Mouse (Mus musculus): ENCODE measurements around the gene Epn1. TPM values are rescaled to one million over a fixed set of nuclear protein-coding genes. Genes with fewer than 3 reads are reported as not detected.

The Epn1 gene
- polyA plus RNA-seq, 1 experiment from 2014 or later = 54.5 TPM

DNA sequence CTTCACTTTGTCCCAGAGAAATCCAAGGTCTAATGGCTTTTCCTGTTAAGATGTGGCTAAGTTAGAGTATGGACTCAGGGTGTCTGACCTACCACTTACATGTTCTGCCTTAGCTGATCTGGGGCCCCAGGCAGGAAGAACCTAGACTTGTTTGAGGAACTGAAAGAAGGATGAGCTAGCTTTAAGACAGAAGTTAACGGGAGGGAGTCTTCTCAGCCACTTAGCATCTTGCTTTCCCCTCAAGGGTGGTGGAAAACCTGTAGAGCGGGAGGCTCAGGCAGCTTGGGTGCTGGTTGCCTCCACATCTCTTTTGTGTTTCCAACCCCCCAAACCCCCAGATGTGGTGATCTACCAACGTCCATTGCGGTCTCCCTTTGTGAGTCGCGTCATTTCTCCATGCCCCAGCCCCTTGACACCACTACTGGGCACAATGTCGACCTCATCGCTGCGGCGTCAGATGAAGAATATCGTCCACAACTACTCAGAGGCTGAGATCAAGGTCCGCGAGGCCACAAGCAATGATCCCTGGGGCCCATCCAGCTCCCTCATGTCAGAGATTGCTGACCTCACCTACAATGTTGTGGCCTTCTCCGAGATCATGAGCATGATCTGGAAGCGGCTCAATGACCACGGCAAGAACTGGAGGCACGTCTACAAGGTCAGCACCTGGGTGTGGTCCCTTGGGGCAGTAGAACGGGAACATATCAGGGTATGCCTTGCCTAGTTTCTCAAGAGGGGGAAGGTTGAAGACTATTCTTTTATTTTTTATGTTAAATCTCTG lies 3.5 kb downstream of the Epn1 start:
- no peak for ATAC-seq (ENCODE audit: insufficient read depth, low FRiP score, low read depth)
- H3K9ac ChIP-seq = no peak overlapping the region
- H3K4me2 ChIP-seq = no peak overlapping the region
- H3K4me3 ChIP-seq (replicated peaks) = no peak overlapping the region
- no peaks in the 10 kb centered on the region for H3K27me3 ChIP-seq (replicated peaks)
- H3K36me3 ChIP-seq = peaks cover 23% of the 10 kb centered on the region
- 84% methylated on average over 18 of the region's 18 CpGs for WGBS
- H3K27ac ChIP-seq = 0 out of 2 replicates have a peak overlapping the region, but pooled peaks have one; percentile 21
- no peaks in the 10 kb centered on the region for H3K9me3 ChIP-seq
- peaks cover 12% of the 10 kb centered on the region for H3K4me1 ChIP-seq

DNA sequence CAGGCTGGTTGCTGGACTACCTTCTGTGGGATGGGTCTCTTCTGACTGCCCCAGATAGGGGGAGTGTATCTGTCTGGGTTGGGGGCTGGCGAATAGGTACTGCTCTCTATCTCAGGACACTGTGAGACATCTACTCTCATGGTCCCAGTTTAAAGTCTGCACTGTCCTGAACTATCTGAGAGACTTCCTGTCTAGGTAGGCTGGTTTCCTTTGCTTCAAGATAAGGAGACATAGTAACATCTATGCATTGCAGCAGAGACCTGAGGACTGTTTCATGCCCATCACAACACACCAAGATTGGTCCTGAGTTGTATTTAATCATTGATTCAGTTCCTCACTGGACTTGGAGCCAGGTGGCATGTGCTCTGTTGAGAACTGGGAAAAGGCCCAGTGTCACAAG lies 5.5 kb downstream of the Epn1 start:
- Histone ChIP-seq H3K36me3 (peaks cover 27% of the 10 kb centered on the region), H3K27me3 (replicated peaks) (no peaks in the 10 kb centered on the region), H3K27ac (no peak overlapping the region), H3K4me3 (replicated peaks) (no peak overlapping the region), H3K4me2 (no peak overlapping the region), H3K4me1 (peaks cover 12% of the 10 kb centered on the region), H3K9me3 (no peaks in the 10 kb centered on the region), H3K9ac (no peak overlapping the region)
- no peak for ATAC-seq (ENCODE audit: insufficient read depth, low FRiP score, low read depth)
- 100% methylated on average over 1 of the region's 1 CpGs for WGBS

DNA sequence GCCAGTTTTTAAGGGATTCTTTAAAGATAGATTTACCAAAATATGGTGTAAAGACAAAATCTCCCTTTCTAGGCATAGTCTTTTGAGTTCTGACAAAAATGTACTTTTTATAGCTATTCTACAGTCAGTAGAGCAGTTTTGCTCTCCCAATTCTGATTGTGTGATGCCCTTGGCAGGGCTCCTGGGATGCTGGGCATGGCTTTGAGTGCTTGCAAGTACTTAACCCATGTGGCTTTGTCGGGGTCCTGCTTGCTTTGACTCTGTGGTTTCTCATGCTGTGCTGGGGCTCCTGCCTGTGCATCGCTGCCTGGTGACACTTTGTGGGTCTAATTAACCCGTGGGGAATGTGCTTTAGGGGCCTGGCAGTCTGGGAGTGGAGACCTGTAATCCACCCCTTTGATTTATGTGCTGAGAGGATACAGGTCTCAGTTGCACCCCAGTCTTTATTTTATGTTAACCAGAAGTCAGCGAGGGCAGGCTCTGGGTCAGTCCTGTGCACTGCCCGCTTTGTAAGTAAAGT lies 6.9 kb downstream of the Epn1 start:
- no peak for ATAC-seq (ENCODE audit: insufficient read depth, low FRiP score, low read depth)
- Histone ChIP-seq H3K27ac (no peak overlapping the region), H3K9ac (no peak overlapping the region), H3K4me1 (peaks cover 2% of the 10 kb centered on the region), H3K4me3 (replicated peaks) (no peak overlapping the region), H3K27me3 (replicated peaks) (no peaks in the 10 kb centered on the region), H3K9me3 (no peaks in the 10 kb centered on the region), H3K36me3 (peaks cover 39% of the 10 kb centered on the region), H3K4me2 (no peak overlapping the region)
- WGBS = 71% methylated on average over 5 of the region's 5 CpGs

DNA sequence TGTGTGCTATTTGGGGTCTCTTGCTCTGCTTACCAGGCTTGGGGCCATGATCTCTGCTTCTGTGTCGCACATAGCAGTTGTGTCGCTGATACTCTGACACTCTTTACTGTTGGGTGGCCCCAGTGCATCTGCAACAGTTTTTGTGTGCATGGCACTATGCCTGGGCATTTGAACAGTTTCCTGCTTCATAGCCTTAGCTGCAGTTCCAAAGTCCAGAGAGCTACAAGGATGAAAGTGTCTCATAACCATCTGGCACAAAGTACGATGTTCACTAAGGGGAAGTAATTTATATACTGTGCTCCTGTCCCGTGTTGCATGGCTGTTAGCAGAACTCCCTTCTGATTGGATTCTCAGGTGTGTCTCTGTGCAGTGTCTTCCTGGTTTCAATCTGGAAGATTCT lies 7.9 kb downstream of the Epn1 start:
- no peak overlapping the region for H3K9ac ChIP-seq
- 83% methylated on average over 4 of the region's 4 CpGs for WGBS
- H3K27me3 ChIP-seq (replicated peaks) = no peaks in the 10 kb centered on the region
- no peaks in the 10 kb centered on the region for H3K9me3 ChIP-seq
- ATAC-seq (ENCODE audit: insufficient read depth, low FRiP score, low read depth) = no peak; the same call in 1 of the 2 replicates
- H3K4me3 ChIP-seq (replicated peaks) = no peak overlapping the region
- no peak overlapping the region for H3K4me2 ChIP-seq
- H3K27ac ChIP-seq = no peak overlapping the region
- H3K4me1 ChIP-seq = no peaks in the 10 kb centered on the region
- H3K36me3 ChIP-seq = peaks cover 43% of the 10 kb centered on the region

DNA sequence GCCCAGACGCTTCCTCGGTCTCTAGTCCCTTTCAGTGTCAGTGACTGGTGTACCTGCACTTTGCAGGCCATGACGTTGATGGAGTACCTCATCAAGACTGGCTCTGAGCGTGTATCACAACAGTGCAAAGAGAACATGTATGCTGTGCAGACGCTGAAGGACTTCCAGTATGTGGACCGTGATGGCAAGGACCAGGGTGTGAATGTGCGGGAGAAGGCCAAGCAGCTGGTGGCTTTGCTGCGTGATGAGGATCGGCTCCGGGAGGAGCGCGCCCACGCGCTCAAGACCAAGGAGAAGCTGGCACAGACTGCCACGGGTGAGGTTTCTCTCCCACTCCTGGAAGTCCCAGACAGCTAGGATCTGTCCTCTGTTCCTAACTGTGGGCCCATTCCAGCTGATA lies 9.8 kb downstream of the Epn1 start:
- H3K9me3 ChIP-seq = no peaks in the 10 kb centered on the region
- 88% methylated on average over 15 of the region's 15 CpGs for WGBS
- H3K27me3 ChIP-seq (replicated peaks) = no peaks in the 10 kb centered on the region
- no peak overlapping the region for H3K4me3 ChIP-seq (replicated peaks)
- ATAC-seq (ENCODE audit: insufficient read depth, low FRiP score, low read depth) = no peak
- H3K27ac ChIP-seq = no peak overlapping the region
- H3K4me1 ChIP-seq = no peaks in the 10 kb centered on the region
- peaks cover 44% of the 10 kb centered on the region for H3K36me3 ChIP-seq
- H3K9ac ChIP-seq = no peak overlapping the region
- no peak overlapping the region for H3K4me2 ChIP-seq

DNA sequence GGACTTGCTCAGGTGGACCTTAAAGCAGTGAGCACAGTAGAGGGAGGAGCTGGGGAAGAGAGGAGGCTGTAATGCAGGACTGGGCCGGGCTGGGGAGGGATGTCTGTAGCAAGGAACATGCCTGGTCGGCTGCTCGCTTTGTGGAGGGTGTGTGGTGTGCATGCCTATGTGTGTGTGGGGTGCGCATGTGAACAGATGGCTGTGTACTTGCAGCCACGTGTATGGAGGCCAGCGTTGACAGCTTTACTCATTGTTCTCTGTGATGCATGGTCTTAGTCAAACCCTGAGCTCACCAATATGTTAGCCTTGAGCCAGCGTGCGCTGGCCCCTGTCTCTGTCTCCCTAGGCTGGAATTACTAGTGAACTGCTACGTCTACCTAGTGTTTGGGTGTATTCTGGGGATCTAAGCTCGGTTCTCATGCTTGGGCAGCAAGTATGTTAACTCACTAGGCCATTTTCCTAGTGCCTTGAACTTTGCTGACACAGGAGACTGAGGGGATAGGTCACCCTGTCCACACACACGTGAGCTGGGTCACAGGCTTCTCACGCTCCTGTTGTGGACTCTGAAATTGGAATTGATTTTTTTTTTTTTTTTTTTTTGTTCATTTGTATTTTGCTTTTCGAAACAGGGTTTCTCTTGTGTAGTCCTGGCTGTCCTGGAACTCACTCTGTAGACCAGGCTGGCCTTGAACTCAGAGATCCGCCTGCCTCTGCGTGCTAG lies 11.1 kb downstream of the Epn1 start:
- 89% methylated on average over 15 of the region's 15 CpGs for WGBS
- Histone ChIP-seq H3K9me3 (no peaks in the 10 kb centered on the region), H3K4me1 (no peaks in the 10 kb centered on the region), H3K9ac (no peak overlapping the region), H3K27ac (no peak overlapping the region), H3K4me3 (replicated peaks) (no peak overlapping the region), H3K27me3 (replicated peaks) (no peaks in the 10 kb centered on the region), H3K36me3 (peaks cover 49% of the 10 kb centered on the region), H3K4me2 (no peak overlapping the region)
- no peak for ATAC-seq (ENCODE audit: insufficient read depth, low FRiP score, low read depth)

DNA sequence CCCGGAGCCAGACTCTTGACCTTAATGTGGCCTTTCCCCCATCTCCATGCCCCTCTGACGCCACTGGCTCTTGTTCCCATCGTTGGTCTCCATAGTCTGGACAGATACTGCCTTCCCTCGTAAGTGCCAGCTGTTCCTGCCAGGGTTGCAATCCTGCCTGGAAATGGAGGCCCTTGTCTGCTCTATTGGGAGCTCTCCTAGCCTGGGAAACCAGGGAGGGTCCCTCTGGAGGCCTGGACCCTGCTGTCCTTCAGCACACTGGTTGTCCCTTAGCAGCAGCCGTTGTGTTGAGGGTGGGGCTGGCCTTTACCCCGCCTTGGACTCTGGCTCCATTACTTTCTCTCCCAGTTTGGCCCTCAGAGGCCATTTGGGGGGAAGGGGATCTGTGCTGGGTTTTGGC lies 12.3 kb downstream of the Epn1 start:
- ATAC-seq (ENCODE audit: insufficient read depth, low FRiP score, low read depth) = no peak
- Histone ChIP-seq H3K9me3 (no peaks in the 10 kb centered on the region), H3K27me3 (replicated peaks) (no peaks in the 10 kb centered on the region), H3K36me3 (peaks cover 58% of the 10 kb centered on the region), H3K4me1 (no peaks in the 10 kb centered on the region), H3K4me3 (replicated peaks) (no peak overlapping the region), H3K4me2 (no peak overlapping the region), H3K27ac (no peak overlapping the region), H3K9ac (no peak overlapping the region)
- WGBS = 73% methylated on average over 6 of the region's 6 CpGs

DNA sequence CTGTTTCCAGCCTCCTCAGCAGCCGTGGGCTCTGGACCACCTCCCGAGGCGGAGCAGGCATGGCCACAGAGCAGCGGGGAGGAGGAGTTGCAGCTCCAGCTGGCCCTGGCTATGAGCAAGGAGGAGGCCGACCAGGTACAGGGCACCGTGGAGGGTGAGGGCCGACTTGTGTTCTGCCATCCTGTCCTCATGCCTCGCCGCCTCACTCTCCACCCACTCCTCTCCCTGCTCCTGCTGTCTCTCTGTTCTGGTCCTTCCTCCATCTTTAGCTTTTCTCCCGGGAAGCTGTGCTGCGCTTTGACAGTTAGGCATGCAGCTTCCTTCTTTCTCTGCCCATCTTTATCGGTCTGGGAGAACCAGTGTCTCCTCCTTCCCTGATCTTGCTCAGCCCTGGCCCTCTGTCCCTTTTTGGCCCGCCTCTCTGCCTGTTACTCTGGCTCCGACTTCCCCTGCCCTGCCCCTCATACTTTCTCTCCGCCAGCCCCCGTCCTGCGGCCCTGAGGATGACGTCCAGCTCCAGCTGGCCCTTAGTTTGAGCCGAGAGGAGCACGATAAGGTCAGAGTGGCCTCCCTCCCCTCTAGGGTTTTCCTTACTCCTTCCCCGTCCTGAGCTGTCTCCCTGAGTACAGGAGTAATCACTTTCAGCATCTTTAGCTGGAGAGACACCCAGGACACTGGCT lies 12.9 kb downstream of the Epn1 start:
- ATAC-seq (ENCODE audit: insufficient read depth, low FRiP score, low read depth) = no peak
- no peaks in the 10 kb centered on the region for H3K4me1 ChIP-seq
- H3K4me3 ChIP-seq (replicated peaks) = no peak overlapping the region
- 80% methylated on average over 21 of the region's 21 CpGs for WGBS
- no peak overlapping the region for H3K9ac ChIP-seq
- H3K36me3 ChIP-seq = peaks cover 64% of the 10 kb centered on the region
- H3K4me2 ChIP-seq = no peak overlapping the region
- no peak overlapping the region for H3K27ac ChIP-seq
- H3K9me3 ChIP-seq = no peaks in the 10 kb centered on the region
- no peaks in the 10 kb centered on the region for H3K27me3 ChIP-seq (replicated peaks)

DNA sequence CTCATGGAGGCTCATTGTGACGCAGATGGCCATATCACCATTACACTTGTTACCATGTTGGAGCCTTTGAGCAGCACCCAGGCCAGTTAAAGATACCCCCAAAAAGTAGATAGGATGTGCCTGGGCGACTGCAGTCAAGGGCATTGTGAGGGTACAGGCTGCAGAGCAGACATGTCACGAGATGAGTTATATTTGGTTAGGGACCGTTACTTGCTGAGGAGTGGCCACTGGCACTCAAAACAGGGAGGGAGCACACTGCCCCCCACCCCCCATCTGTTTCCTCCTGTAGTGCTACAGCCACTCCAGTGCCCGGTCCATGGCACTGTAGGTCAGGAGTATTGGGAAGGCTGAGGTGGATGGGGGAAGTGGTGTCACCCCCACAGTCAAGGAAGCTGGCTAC lies 18.7 kb downstream of the Epn1 start:
- no peaks in the 10 kb centered on the region for H3K27me3 ChIP-seq (replicated peaks)
- no peak for ATAC-seq (ENCODE audit: insufficient read depth, low FRiP score, low read depth)
- no peak overlapping the region for H3K9ac ChIP-seq
- 82% methylated on average over 5 of the region's 5 CpGs for WGBS
- H3K36me3 ChIP-seq = peaks cover 38% of the 10 kb centered on the region
- no peak overlapping the region for H3K4me3 ChIP-seq (replicated peaks)
- H3K4me2 ChIP-seq = no peak overlapping the region
- H3K9me3 ChIP-seq = no peaks in the 10 kb centered on the region
- no peaks in the 10 kb centered on the region for H3K4me1 ChIP-seq
- H3K27ac ChIP-seq = no peak overlapping the region

DNA sequence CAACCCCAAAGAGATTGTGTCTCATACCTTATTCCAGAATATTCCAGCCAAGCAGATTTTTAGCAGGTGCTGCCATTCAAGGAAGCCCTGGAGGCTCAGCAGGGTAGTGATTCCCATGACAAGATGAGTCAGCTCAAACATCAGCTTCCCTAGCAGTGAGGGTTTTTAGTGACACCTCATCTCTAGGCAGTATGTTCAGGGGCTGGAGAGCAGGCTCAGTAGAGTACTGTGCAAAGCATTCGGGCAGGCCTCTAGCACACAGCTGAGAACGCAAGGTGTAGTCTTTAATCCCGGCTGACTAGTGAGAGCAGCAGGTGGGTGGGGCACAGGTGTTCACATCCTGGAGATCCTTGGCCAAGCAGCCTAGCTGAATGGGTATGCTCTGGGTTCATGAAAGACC lies 19.8 kb downstream of the Epn1 start:
- H3K9me3 ChIP-seq = no peaks in the 10 kb centered on the region
- H3K4me1 ChIP-seq = no peaks in the 10 kb centered on the region
- no peaks in the 10 kb centered on the region for H3K27me3 ChIP-seq (replicated peaks)
- no peak overlapping the region for H3K9ac ChIP-seq
- H3K36me3 ChIP-seq = peaks cover 35% of the 10 kb centered on the region
- no peak overlapping the region for H3K4me2 ChIP-seq
- no peak overlapping the region for H3K27ac ChIP-seq
- no peak for ATAC-seq (ENCODE audit: insufficient read depth, low FRiP score, low read depth)
- 80% methylated on average over 3 of the region's 3 CpGs for WGBS
- no peak overlapping the region for H3K4me3 ChIP-seq (replicated peaks)

DNA sequence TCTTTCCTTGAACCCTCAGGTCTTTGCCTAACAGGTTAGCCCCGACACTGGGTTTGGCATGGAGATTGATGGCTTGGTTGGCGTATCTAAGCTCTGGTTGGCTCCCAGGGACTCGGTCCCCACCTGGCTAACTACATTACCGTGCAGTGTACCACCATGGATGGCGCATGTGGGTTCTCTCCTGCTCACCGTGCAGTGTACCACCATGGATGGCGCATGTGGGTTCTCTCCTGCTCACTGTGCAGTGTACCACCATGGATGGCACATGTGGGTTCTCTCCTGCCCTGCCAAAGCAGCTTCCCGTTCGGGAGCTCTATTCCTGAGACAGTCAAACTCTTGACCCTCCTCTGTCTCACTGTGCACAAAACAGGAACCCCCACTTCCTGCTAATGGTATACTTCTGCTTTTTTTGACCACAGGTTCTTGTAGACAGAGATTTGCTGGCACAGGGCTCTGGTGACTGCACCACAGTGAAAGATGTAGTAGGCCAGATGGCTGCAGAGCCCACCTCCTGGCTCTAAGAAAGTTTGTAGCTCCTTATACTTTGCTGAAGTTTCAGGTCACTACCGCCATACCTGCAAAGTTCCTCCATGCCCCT lies 21.1 kb downstream of the Epn1 start:
- Histone ChIP-seq H3K4me2 (no peak overlapping the region), H3K27me3 (replicated peaks) (no peaks in the 10 kb centered on the region), H3K36me3 (peaks cover 22% of the 10 kb centered on the region), H3K4me3 (replicated peaks) (no peak overlapping the region), H3K9me3 (no peaks in the 10 kb centered on the region), H3K9ac (no peak overlapping the region), H3K27ac (no peak overlapping the region), H3K4me1 (no peaks in the 10 kb centered on the region)
- 81% methylated on average over 10 of the region's 10 CpGs for WGBS
- no peak for ATAC-seq (ENCODE audit: insufficient read depth, low FRiP score, low read depth)
